Comparison of ENCODE assay signal across 8 mouse cellular contexts in genomic region chr2:26501651-26502141, GRCm38 (mm10). TPM values are rescaled to one million over a fixed set of nuclear protein-coding genes. Genes with fewer than 3 reads are reported as not detected.
A peak's percentile ranks its signal among the peaks of the same experiment; 100 is the strongest.
DNase-seq lines count a peak whose midpoint lies in the region; ATAC-seq and TF ChIP-seq lines count a peak whose summit lies in the region.

No protein-coding gene starts in this region.

- no peaks in the 10 kb centered on the region for H3K27me3 ChIP-seq in lung, embryonic 14.5 days (ENCODE audit: insufficient read depth, low read length)
- H3K27me3 ChIP-seq in hindbrain, embryonic 14.5 days (ENCODE audit: control insufficient read depth, insufficient read depth, low read length), result peaks cover 26% of the 10 kb centered on the region
- peaks cover 56% of the 10 kb centered on the region for H3K27me3 ChIP-seq in liver, embryonic 15.5 days

- peak overlapping the region; percentile 87 for H3K4me3 ChIP-seq in lung, embryonic 14.5 days (ENCODE audit: low read depth, low read length)
- H3K4me3 ChIP-seq in cortical plate, adult 2 months (ENCODE audit: insufficient read depth, low read length), result peak overlapping the region; percentile 34
- peak overlapping the region; percentile 56 for H3K4me3 ChIP-seq in hindbrain, embryonic 14.5 days (replicated peaks; ENCODE audit: low read length)
- H3K4me3 ChIP-seq in liver, embryonic 15.5 days (replicated peaks), result peak overlapping the region; percentile 64

- H3K4me1 ChIP-seq in lung, embryonic 14.5 days (ENCODE audit: insufficient read depth), result peaks cover 38% of the 10 kb centered on the region
- no peaks in the 10 kb centered on the region for H3K4me1 ChIP-seq in cortical plate, adult 2 months (ENCODE audit: control insufficient read depth, insufficient read depth, low read length)
- H3K4me1 ChIP-seq in hindbrain, embryonic 14.5 days (replicated peaks; ENCODE audit: control insufficient read depth, insufficient read depth, low read length), result peaks cover 81% of the 10 kb centered on the region
- peaks cover 25% of the 10 kb centered on the region for H3K4me1 ChIP-seq in liver, embryonic 15.5 days (replicated peaks)

- peaks cover 16% of the 10 kb centered on the region; the same call in 1 of the 2 replicates for H3K36me3 ChIP-seq in lung, embryonic 14.5 days (ENCODE audit: insufficient read depth)
- H3K36me3 ChIP-seq in hindbrain, embryonic 14.5 days (replicated peaks; ENCODE audit: control insufficient read depth, insufficient read depth), result no peaks in the 10 kb centered on the region; the same call in 1 of the 2 replicates
- H3K36me3 ChIP-seq in liver, embryonic 15.5 days (replicated peaks), result 0 out of 2 replicates have a peak, but pooled peaks cover 6% of the 10 kb centered on the region

- peak; percentile 65 for DNase-seq in lung, embryonic 14.5 days
- DNase-seq in lung, adult 18-20 months, result no peak
- peak; percentile 67 for DNase-seq in hindbrain, embryonic 14.5 days (ENCODE audit: low spot score)
- DNase-seq in urinary bladder, adult 18-20 months (ENCODE audit: low spot score in 2 of 2), result no peak
- DNase-seq in right cerebral cortex, adult 18-20 months, result no peak
- no peak for DNase-seq in right cerebral cortex, postnatal 4 days

- peak overlapping the region; percentile 85 for H3K27ac ChIP-seq in lung, embryonic 14.5 days (ENCODE audit: low read depth)
- H3K27ac ChIP-seq in cortical plate, adult 2 months (ENCODE audit: insufficient read depth, low read length), result peak overlapping the region; percentile 54
- H3K27ac ChIP-seq in hindbrain, embryonic 14.5 days, result peak overlapping the region; percentile 79
- no peak overlapping the region for H3K27ac ChIP-seq in liver, embryonic 15.5 days (replicated peaks)

- TF ChIP-seq POLR2A in cortical plate, adult 2 months (IDR thresholded peaks at IDR 0.05; ENCODE audit: extremely low read depth, insufficient read depth, low read length), result no peak

- no peak for ATAC-seq in lung, embryonic 14.5 days (ENCODE audit: insufficient read depth)
- peak; percentile 39; the same call in 1 of the 2 replicates for ATAC-seq in hindbrain, embryonic 14.5 days (ENCODE audit: low FRiP score)
- ATAC-seq in liver, embryonic 15.5 days (ENCODE audit: insufficient read depth), result no peak

- peak overlapping the region; percentile 77 for H3K4me2 ChIP-seq in lung, embryonic 14.5 days
- peak overlapping the region; percentile 78 for H3K4me2 ChIP-seq in hindbrain, embryonic 14.5 days (replicated peaks)
- peak overlapping the region; percentile 68 for H3K4me2 ChIP-seq in liver, embryonic 15.5 days

- H3K9me3 ChIP-seq in lung, embryonic 14.5 days (ENCODE audit: low read depth, low read length), result no peaks in the 10 kb centered on the region
- H3K9me3 ChIP-seq in hindbrain, embryonic 14.5 days (ENCODE audit: control insufficient read depth, low read length), result no peaks in the 10 kb centered on the region
- H3K9me3 ChIP-seq in liver, embryonic 15.5 days (replicated peaks), result no peaks in the 10 kb centered on the region

- H3K9ac ChIP-seq in lung, embryonic 14.5 days, result peak overlapping the region; percentile 77
- H3K9ac ChIP-seq in hindbrain, embryonic 14.5 days, result peak overlapping the region; percentile 67
- no peak overlapping the region for H3K9ac ChIP-seq in liver, embryonic 15.5 days

- WGBS in lung, embryonic 14.5 days, result 4% methylated on average over 15 of the region's 15 CpGs
- 1% methylated on average over 15 of the region's 15 CpGs for WGBS in hindbrain, embryonic 14.5 days
- 22% methylated on average over 15 of the region's 15 CpGs for WGBS in liver, embryonic 15.5 days (ENCODE audit: insufficient replicate concordance)

- no peak for TF ChIP-seq CTCF in lung, embryonic 14.5 days (IDR thresholded peaks at IDR 0.05; ENCODE audit: low read depth)
- TF ChIP-seq CTCF in cortical plate, adult 2 months (IDR thresholded peaks at IDR 0.05; ENCODE audit: extremely low read depth, insufficient read depth, low read length), result no peak

RNA-seq across cellular contexts. Expression of gene Notch1, which starts 14.8 kb away (rescaled TPM):
- 37.7 and 44.0 TPM in 2 replicates for polyA plus RNA-seq in lung, embryonic 14.5 days (2014; fragmentation: Nextera tagmentation; extraction: Ambion mirVana)
- polyA plus RNA-seq in cortical plate, adult 2 months (2012; rRNA removed), result 10.9 and 11.1 TPM in 2 replicates
- 23.3 and 25.6 TPM in 2 replicates for polyA plus RNA-seq in hindbrain, embryonic 14.5 days (2014; fragmentation: Nextera tagmentation; extraction: Ambion mirVana)
- polyA plus RNA-seq in liver, embryonic 15.5 days (2015; fragmentation: Nextera tagmentation; extraction: Ambion mirVana), result 2.8 and 3.1 TPM in 2 replicates

RNA-seq across cellular contexts. Expression of gene Sec16a, which starts 56.7 kb away (rescaled TPM):
- polyA plus RNA-seq in lung, embryonic 14.5 days (2014; fragmentation: Nextera tagmentation; extraction: Ambion mirVana), result 36.0 and 36.5 TPM in 2 replicates
- polyA plus RNA-seq in cortical plate, adult 2 months (2012; rRNA removed), result 30.6 and 32.2 TPM in 2 replicates
- 29.1 and 30.0 TPM in 2 replicates for polyA plus RNA-seq in hindbrain, embryonic 14.5 days (2014; fragmentation: Nextera tagmentation; extraction: Ambion mirVana)
- 8.8 and 9.6 TPM in 2 replicates for polyA plus RNA-seq in liver, embryonic 15.5 days (2015; fragmentation: Nextera tagmentation; extraction: Ambion mirVana)

Comparison
In these comparisons a context has a peak if more than half of its experiments do, and no peak if none do; other contexts are left out.
1. DNase-seq: peak in lung, embryonic 14.5 days (single experiment) and hindbrain, embryonic 14.5 days (single experiment); none in lung, adult 18-20 months (0 of 2), urinary bladder, adult 18-20 months (0 of 2), right cerebral cortex, adult 18-20 months (single experiment) and right cerebral cortex, postnatal 4 days (single experiment).
2. H3K4me3 ChIP-seq: peak in every context shown above with its lines; median percentile 87 in lung, embryonic 14.5 days; 64 in liver, embryonic 15.5 days; 56 in hindbrain, embryonic 14.5 days; 34 in cortical plate, adult 2 months.
3. Peak in every context shown above with its lines, with median percentiles within 50 percentile points of each other: H3K4me2 ChIP-seq.